Mouse (Mus musculus): ENCODE data around the gene Atr. TPM values are rescaled to one million over a fixed set of nuclear protein-coding genes. Genes with fewer than 3 reads are reported as not detected.

Gene Atr
- 1 to 10 TPM; 4.2 to 5.2 TPM for total RNA-seq (2021)
- long read RNA-seq, experiment 1, partial matches to known transcripts: 1 of 2 reads
- long read RNA-seq, experiment 1, other reads (novel, unspliced or antisense): 1 of 2 reads
- long read RNA-seq, experiment 2: 0 reads

GRCm38 (mm10) chr9:95857414-95858026 lies at the start of gene Atr:
Gene Atr, plus strand, starts transcription at chr9:95857597.
- TF ChIP-seq CTCF (IDR thresholded peaks at IDR 0.05): no peak
- H3K27ac ChIP-seq: peak within 1 kb of the TSS; percentile 89
- peak within 1 kb of the TSS; percentile 87 for H3K4me3 ChIP-seq
- DNase-seq: peak; percentile 97
- intact Hi-C loops (cut with DNase I): no loop called here

GRCm38 (mm10) chr9:95809596-95809995 lies 47.8 kb upstream of the Atr start:
- Histone ChIP-seq H3K4me3 (no peak overlapping the region), H3K27ac (no peak overlapping the region)
- intact Hi-C loops (cut with DNase I): no loop called here
- DNase-seq: no peak
- no peak for TF ChIP-seq CTCF (IDR thresholded peaks at IDR 0.05)

GRCm38 (mm10) chr9:95811817-95812216 lies 45.6 kb upstream of the Atr start:
- no peak for DNase-seq
- Histone ChIP-seq H3K4me3 (no peak overlapping the region), H3K27ac (no peak overlapping the region)
- TF ChIP-seq CTCF (IDR thresholded peaks at IDR 0.05): no peak
- intact Hi-C loops (cut with DNase I): no loop called here

GRCm38 (mm10) chr9:95813721-95814531 lies 43.5 kb upstream of the Atr start:
- Histone ChIP-seq H3K27ac (no peak overlapping the region), H3K4me3 (peak overlapping the region; percentile 23)
- intact Hi-C loops (cut with DNase I): no loop called here
- no peak for TF ChIP-seq CTCF (IDR thresholded peaks at IDR 0.05)
- DNase-seq: no peak

- H3K4me3 ChIP-seq: no peak overlapping the region
- H3K27ac ChIP-seq: no peak overlapping the region
- TF ChIP-seq CTCF (IDR thresholded peaks at IDR 0.05): no peak
- no peak for DNase-seq
- intact Hi-C loops (cut with DNase I): no loop called here
Measured at GRCm38 (mm10) chr9:95815015-95815673, 42.3 kb upstream of the Atr start.

GRCm38 (mm10) chr9:95815706-95816105 lies 41.7 kb upstream of the Atr start:
- DNase-seq: no peak
- H3K27ac ChIP-seq: no peak overlapping the region
- no peak overlapping the region for H3K4me3 ChIP-seq
- no peak for TF ChIP-seq CTCF (IDR thresholded peaks at IDR 0.05)
- intact Hi-C loops (cut with DNase I): no loop called here

- DNase-seq: no peak
- H3K27ac ChIP-seq: no peak overlapping the region
- no peak overlapping the region for H3K4me3 ChIP-seq
- no peak for TF ChIP-seq CTCF (IDR thresholded peaks at IDR 0.05)
- intact Hi-C loops (cut with DNase I): no loop called here
Measured at GRCm38 (mm10) chr9:95822531-95822930, 34.9 kb upstream of the Atr start.

- Histone ChIP-seq H3K27ac (no peak overlapping the region), H3K4me3 (no peak overlapping the region)
- intact Hi-C loops (cut with DNase I): no loop called here
- DNase-seq: no peak
- no peak for TF ChIP-seq CTCF (IDR thresholded peaks at IDR 0.05)
Measured at GRCm38 (mm10) chr9:95827565-95827964, 29.8 kb upstream of the Atr start.

- TF ChIP-seq CTCF (IDR thresholded peaks at IDR 0.05): no peak
- Histone ChIP-seq H3K4me3 (no peak overlapping the region), H3K27ac (no peak overlapping the region)
- intact Hi-C loops (cut with DNase I): no loop called here
- DNase-seq: no peak
Measured at GRCm38 (mm10) chr9:95832758-95833157, 24.6 kb upstream of the Atr start.

GRCm38 (mm10) chr9:95834799-95835198 lies 22.6 kb upstream of the Atr start:
- DNase-seq: no peak
- H3K27ac ChIP-seq: no peak overlapping the region
- H3K4me3 ChIP-seq: no peak overlapping the region
- intact Hi-C loops (cut with DNase I): no loop called here
- no peak for TF ChIP-seq CTCF (IDR thresholded peaks at IDR 0.05)

- no peak for DNase-seq
- H3K27ac ChIP-seq: no peak overlapping the region
- no peak for TF ChIP-seq CTCF (IDR thresholded peaks at IDR 0.05)
- no peak overlapping the region for H3K4me3 ChIP-seq
- intact Hi-C loops (cut with DNase I): no loop called here
Measured at GRCm38 (mm10) chr9:95835741-95836140, 21.7 kb upstream of the Atr start.

GRCm38 (mm10) chr9:95839424-95839823 lies 18.0 kb upstream of the Atr start:
- intact Hi-C loops (cut with DNase I): no loop called here
- Histone ChIP-seq H3K4me3 (no peak overlapping the region), H3K27ac (no peak overlapping the region)
- DNase-seq: no peak
- TF ChIP-seq CTCF (IDR thresholded peaks at IDR 0.05): no peak

Measured in gastrocnemius, adult 2 months (tissue).